Mouse (Mus musculus): ENCODE measurements at regions not wholly inside any gene's neighbourhood (a gene's known extent, or its start where the extent isn't known, plus 50 kb on each side); places are given as distances from the start of the nearest gene placed in this dataset.

GRCm38 (mm10) chr14:25184875-25185274 is 274.1 kb upstream of the Zmiz1 start:
- no peak for DNase-seq (ENCODE audit: low spot score)

- no peak for DNase-seq (ENCODE audit: low spot score)
These were observed 273.4 kb upstream of the Zmiz1 start for GRCm38 (mm10) chr14:25185556-25185958.

- peak; percentile 21 for DNase-seq (ENCODE audit: low spot score)
These were observed 272.8 kb upstream of the Zmiz1 start for GRCm38 (mm10) chr14:25185959-25186771.

DNA sequence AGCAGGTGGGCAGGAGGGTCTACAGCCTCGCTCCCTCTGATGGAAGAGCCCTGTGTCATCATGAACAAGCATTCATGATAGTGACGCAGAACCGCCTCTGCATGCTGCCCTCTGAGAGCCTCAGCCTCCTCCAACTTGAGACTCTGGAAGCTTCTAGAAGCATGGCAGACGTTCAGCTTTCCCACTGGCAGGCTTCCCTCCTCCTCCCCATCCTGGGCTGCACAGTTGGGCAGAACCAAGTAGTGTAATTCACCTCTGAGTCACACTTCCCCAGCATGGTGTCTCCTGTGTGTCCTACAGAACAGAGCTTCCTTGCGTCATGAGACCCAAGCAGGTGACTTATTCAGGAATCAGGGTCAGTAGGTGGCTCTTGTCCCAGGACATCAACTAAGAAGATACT is 271.3 kb upstream of the Zmiz1 start:
- DNase-seq (ENCODE audit: low spot score) = peak; percentile 29

DNA sequence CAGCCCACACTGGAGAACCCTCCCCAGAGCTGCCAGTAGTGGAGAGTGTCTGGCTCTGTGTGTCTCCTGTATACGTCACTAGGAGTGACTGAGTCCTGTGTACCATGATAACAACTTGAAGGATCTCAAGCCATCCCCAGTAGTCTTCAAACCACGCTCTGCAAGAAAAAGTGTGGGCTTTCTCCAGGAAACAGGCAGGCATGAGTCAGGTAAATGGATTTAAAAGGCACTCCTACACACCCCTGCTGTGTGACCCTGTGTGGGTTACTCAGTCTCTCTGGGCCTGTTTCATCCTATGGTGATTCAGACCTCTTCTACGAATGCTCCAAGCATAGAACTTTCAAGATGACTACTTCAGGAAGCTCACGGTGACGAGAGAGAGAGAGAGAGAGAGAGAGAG is 269.7 kb upstream of the Zmiz1 start:
- no peak for DNase-seq (ENCODE audit: low spot score)

- DNase-seq (ENCODE audit: low spot score) = no peak
These were observed 268.2 kb upstream of the Zmiz1 start for GRCm38 (mm10) chr14:25190680-25191270.

GRCm38 (mm10) chr14:25196820-25197219 is 262.2 kb upstream of the Zmiz1 start:
- no peak for DNase-seq (ENCODE audit: low spot score)

DNA sequence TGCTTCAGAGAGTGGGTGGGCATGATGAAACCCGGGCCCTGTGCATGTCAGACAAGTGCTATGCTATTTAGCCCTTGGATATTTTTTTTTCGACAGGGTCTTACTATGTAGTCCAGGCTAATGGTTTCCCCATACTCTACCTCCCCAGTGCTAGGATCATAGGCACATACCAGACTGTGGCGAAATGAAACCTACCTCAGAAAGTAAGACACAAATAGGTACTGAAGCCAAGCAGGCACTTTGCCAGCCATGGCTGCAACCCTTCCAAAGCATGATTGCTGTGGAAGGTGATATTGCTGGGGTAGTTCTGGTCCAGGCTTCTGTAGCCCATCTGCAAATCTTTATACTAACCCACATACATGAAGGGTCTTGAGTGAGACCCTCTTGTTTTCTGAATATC is 259.1 kb upstream of the Zmiz1 start:
- no peak for DNase-seq (ENCODE audit: low spot score)

DNA sequence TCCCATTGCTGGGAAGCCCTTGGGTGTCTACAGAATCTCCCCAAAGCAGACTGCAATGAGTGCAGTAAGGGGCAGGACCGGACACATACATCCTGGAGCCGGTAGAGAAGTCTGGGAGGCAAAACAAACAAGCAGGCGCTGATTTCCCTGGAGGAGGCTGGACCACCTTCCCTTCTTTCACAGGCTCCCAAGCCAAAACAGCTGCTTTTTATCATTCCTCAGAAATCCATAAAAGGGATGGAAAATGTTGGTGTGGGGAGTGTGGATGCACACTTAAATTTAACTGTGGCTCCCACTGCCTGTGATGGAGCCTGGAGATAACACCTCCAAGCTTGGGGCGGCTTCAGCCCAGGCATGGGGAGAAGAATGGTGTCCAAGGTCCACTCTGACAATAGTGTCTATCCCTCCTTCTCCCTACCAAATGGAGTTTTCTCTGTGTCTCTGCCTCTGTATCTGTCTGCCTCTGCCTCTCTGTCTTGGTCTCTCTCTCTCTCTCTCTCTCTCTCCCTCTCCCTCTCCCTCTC is 258.3 kb upstream of the Zmiz1 start:
- DNase-seq (ENCODE audit: low spot score) = no peak

DNA sequence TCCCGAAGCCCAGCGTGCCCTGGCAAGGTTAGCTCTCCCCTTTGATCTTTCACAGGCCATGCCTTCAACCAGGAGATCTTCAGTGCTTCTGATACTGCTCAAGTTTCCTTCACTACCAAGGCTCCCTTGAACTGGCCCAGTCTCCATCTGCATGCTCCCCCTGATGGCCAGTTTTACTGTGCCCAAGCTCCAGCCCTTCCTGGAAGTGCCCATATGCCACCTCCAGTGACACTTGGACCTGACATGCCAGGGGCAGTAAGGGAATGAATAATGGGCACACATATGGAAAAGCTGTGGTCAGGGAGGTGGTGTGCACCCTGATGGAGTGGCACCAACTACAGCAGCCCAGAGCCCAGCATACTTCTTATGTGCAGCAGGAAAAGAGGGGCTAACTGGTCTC is 256.7 kb upstream of the Zmiz1 start:
- DNase-seq (ENCODE audit: low spot score) = no peak

DNA sequence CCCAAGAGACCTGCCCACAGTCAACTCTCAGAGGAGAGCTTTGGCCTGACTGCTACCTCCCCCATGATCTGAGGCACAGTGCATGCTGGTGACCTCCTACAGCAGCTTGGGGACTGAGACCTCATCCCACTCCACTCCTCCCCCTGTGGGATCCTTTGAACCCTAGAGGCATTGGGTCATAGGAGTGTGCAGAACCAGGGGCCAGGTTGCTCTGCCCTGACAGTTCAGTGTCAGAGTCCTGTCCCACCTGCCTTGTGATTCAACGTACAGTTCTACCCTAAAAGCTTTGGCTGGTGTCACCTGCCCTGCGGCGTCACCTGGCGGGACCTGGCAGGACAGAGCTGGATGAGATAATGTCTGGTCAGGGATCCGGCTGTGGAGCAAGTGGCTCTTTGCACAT is 254.9 kb upstream of the Zmiz1 start:
- no peak for DNase-seq (ENCODE audit: low spot score)

DNA sequence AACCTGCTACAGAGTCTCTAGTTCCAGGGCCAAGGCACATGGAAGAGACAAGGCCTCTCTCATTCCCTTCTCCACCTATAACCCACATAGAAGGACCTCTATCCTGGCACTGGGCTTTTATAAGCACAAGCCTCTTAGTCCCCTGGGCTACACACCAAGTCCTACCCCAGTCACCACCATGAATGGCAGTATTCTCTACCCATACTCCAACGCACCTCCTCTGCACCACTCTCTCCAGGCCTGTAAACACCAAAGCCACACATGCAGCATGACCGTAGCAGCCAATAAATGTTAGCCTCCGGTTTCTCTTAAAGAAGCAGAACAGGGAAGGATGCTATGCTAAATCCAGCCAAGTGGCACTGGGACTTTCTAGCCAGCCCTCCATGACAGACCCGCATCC is 252.1 kb upstream of the Zmiz1 start:
- DNase-seq (ENCODE audit: low spot score) = no peak

GRCm38 (mm10) chr14:25207422-25207821 is 251.6 kb upstream of the Zmiz1 start:
- no peak for DNase-seq (ENCODE audit: low spot score)

DNA sequence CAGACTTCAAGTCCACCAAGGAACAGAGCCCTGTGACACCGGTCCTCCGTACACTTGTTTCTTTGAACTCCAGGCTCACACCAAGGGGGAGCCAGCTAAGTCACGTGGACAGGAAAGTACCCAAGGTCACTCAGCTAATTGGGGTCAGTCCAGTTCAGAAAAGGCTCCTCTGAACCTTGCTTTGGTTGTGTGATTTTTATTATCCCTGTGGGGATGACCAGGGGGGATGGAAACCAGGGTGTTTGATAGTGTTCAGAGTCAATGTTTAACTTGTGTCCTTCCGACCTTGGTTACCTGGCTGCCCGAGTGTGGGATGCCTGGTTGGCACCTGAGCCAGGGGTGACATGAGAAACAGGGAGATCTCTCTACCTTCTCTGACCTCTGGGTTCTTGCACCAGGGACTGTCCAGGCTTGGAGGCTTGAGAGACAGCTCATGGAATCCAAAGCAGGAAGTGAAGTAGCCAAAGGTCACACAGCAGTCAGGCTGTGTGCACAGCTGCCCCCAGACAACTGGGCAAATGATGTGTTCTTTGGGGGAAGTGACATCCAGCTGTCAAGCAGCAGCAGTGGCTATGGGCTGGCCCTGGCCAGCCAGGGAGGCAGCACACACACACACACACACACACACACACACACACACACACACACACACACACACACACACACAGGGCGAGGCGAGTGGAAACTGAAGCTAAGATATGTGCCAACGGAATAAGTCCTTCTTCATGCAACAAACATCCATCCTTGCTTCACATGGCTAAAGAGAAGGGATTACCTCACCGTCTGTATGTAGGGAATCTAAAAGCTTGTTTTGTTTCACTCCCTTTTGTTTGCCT is 250.5 kb upstream of the Zmiz1 start:
- no peak for DNase-seq (ENCODE audit: low spot score)

GRCm38 (mm10) chr14:25213056-25213455 is 245.9 kb upstream of the Zmiz1 start:
- DNase-seq (ENCODE audit: low spot score) = no peak

DNA sequence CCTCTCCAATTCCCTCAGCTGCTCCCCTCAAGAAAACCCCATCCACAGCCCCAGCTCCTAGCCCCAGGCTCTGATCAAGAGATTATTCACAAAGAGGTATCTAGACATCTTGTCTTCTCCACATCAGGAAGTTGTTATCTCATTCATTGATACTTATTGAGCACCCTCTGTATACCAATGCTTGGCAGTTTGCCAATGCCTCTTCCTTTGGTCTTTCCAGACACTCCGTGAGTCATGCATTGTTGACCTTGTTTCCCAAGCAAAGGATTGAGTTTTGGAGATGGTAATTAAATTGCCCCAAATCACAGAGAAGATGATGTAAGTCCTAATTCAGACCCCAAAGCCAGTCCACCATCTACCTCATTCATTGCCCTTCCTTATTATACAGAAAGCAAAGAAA is 235.9 kb upstream of the Zmiz1 start:
- DNase-seq (ENCODE audit: low spot score) = no peak

DNA sequence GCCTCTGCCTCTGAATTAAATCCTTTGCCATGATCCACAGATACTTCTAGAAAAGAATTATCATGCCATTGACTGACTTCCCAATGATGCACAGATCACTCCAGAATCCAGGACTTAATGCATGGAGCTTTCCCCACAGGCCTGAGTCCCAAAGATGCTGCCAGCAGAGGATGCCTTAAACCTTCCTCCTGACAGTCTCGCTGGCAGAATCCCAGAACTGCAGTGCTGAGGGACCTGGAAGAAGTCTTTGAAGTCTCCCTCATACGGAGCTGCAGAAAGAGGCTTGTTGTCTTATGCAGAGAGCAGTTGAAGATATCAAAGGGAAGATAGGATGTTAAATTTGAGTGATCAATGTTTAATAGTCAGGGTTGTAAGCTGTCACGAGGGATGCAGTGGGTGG is 233.8 kb upstream of the Zmiz1 start:
- DNase-seq (ENCODE audit: low spot score) = no peak

DNA sequence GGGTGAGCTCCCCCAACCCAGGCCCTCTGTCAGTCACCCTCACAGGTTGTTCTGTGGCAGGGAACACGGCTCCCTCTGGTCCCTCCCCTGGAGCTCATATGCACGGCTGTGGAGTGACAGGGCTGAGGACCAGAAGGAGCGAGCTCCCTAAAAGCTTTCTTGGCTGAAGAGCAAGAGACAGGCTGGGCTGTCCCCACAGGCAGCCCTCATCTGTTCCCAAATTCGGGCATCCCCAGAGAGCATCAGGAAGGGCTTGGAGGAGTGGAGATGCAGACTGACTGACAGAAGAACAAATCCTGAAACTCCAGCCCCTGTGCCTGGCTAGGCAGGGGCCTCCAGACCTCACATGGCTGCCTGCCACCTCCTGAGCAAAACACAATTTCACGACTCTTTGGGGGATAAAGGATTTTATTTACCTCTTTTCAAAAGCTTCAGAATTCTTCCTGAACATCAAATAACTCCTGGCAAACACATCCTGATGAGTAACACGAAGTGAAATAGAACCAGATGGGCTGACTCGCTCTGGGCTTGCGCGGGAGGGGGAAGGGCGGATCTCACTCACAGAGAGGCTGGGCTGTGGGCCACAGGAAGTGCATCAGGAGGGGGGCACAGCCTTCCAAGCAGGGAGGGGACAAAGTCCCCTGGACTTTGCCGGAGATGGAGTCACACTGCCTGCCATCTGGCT is 232.7 kb upstream of the Zmiz1 start:
- peak; percentile 89 for DNase-seq (ENCODE audit: low spot score)

DNA sequence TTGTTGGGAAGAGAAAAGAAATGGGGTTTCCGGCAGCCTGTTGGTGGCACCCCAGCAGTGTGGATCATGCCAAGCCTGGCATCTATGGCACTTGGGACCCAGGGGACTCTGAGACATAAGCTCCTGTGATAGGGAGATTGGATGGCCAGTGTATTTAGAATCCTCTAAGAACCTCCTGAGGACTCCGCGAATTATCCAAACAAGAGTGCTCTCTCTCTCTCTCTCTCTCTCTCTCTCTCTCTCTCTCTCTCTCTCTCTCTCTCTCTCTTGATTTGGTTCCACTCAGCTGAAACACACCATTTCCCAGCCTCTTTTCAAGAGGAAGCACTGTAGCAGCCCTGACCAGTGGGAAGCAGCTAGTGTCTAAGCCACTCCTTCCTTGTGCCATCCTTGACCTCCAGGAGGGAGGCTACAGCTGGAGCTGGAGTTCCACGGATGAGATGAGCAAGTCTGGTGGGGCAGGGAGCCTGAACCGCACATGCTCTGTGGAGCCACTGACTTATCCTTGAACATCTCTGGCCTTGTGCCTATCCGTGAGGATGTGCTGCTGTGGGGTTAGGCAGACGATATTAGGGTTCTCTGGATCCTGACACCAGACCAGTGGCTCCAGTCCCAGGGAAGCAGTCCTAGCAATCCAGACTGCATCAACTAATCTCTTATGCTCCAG is 232.0 kb upstream of the Zmiz1 start:
- DNase-seq (ENCODE audit: low spot score) = no peak

GRCm38 (mm10) chr14:25228321-25229047 is 230.5 kb upstream of the Zmiz1 start:
- no peak for DNase-seq (ENCODE audit: low spot score)

- peak; percentile 41 for DNase-seq (ENCODE audit: low spot score)
These were observed 229.4 kb upstream of the Zmiz1 start for GRCm38 (mm10) chr14:25229569-25229968.
